Mouse (Mus musculus): ENCODE data around the gene Ctdsp2. TPM values are rescaled to one million over a fixed set of nuclear protein-coding genes. Genes with fewer than 3 reads are reported as not detected.

Ctdsp2 gene
- polyA plus RNA-seq, 1 experiment from 2014 or later: 22.9 TPM

DNA sequence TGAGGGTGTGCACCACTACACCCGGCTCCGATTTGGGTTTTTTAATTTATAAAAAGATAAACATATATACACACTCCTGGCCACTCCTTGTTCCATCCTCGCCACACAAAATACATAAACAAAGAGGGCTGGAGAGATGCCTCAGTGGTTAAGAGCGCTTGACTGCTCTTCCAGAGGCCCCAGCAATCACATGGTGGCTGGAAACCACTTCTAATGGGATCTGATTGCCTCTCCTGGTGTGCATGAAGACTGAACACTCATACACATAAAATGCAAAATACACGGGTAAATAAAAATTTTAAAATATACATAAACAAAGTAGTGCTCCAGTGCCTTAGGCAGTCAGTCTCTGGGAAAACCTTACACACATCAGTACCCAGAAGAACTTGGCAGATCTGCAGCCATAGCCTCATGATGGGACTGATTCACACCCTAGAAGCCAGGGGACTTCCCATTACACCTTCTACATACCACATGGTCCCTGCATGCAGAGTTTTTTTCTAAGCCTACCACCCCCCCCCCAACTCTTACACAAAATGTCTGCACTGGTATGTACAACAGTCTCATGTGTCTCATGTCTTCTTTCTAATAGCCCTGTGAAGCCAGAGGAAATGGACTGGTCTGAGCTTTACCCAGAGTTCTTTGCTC, 64.1 kb downstream of the Ctdsp2 start:
- peaks cover 12% of the 10 kb centered on the region for H3K4me1 ChIP-seq (replicated peaks; ENCODE audit: control insufficient read depth, insufficient read depth, low read length)
- WGBS: 19% methylated on average over 5 of the region's 5 CpGs
- H3K9me3 ChIP-seq (ENCODE audit: control insufficient read depth, low read length): no peaks in the 10 kb centered on the region
- no peak for ATAC-seq
- peaks cover 5% of the 10 kb centered on the region; the same call in 1 of the 2 replicates for H3K27me3 ChIP-seq (replicated peaks; ENCODE audit: control insufficient read depth, insufficient read depth, low read length)
- H3K4me2 ChIP-seq (ENCODE audit: low read length): peak overlapping the region; percentile 97
- H3K27ac ChIP-seq (ENCODE audit: low read length): no peak overlapping the region
- H3K36me3 ChIP-seq (ENCODE audit: control insufficient read depth, insufficient read depth): no peaks in the 10 kb centered on the region
- peak overlapping the region; percentile 64 for H3K4me3 ChIP-seq (replicated peaks; ENCODE audit: low read length)
- H3K9ac ChIP-seq (replicated peaks; ENCODE audit: low read depth, low read length): peak overlapping the region; percentile 71; the same call in 1 of the 2 replicates

DNA sequence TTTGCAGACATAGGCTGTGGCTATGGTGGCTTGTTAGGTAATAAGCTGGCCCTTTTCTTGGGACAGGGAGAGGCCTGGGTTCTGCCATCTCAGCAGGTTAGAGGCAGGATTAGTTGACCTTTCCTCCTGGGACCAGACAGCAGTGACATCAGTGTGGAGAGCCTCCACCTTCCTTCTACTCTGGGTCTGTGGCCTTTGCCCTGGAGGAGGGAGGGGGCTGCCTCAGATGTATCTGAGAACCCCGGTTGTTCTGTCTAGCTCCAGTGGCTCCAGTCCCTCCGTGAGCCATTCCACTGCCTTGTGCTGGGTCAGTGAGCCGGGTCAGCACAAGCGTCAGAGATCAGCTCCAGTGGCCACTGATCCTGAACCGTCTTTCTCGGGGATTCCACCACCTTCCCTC, 64.7 kb downstream of the Ctdsp2 start:
- Histone ChIP-seq H3K27ac (ENCODE audit: low read length) (no peak overlapping the region), H3K9ac (replicated peaks; ENCODE audit: low read depth, low read length) (no peak overlapping the region), H3K9me3 (ENCODE audit: control insufficient read depth, low read length) (no peaks in the 10 kb centered on the region), H3K4me1 (replicated peaks; ENCODE audit: control insufficient read depth, insufficient read depth, low read length) (peaks cover 12% of the 10 kb centered on the region), H3K4me3 (replicated peaks; ENCODE audit: low read length) (no peak overlapping the region), H3K27me3 (replicated peaks; ENCODE audit: control insufficient read depth, insufficient read depth, low read length) (peaks cover 11% of the 10 kb centered on the region; the same call in 1 of the 2 replicates), H3K4me2 (ENCODE audit: low read length) (no peak overlapping the region), H3K36me3 (ENCODE audit: control insufficient read depth, insufficient read depth) (no peaks in the 10 kb centered on the region)
- 88% methylated on average over 6 of the region's 6 CpGs for WGBS
- no peak for ATAC-seq

DNA sequence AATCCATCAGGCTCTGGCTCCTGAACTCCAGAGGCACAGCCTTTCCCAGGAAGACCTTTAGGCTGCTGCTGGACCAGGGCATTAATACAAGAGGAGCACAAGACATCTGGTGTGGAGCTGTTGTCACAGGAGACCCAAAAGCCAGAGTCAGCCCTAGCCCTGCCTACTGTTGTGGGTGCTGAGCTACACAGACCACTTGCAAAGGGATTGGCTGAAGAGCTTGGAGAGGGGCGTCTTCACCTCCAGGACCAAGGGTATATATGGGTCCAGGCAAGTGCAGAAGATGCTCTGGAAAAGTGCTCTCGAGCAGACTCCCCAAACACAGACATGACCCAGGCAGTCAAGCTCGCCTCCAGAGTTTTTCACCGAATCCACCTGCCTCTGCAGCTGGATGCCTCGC, 69.4 kb downstream of the Ctdsp2 start, which contains the start of gene Cyp27b1:
Gene Cyp27b1, plus strand, starts transcription at position 297 of the 400 bp plus-strand sequence.
- 17% methylated on average over 5 of the region's 5 CpGs for WGBS

DNA sequence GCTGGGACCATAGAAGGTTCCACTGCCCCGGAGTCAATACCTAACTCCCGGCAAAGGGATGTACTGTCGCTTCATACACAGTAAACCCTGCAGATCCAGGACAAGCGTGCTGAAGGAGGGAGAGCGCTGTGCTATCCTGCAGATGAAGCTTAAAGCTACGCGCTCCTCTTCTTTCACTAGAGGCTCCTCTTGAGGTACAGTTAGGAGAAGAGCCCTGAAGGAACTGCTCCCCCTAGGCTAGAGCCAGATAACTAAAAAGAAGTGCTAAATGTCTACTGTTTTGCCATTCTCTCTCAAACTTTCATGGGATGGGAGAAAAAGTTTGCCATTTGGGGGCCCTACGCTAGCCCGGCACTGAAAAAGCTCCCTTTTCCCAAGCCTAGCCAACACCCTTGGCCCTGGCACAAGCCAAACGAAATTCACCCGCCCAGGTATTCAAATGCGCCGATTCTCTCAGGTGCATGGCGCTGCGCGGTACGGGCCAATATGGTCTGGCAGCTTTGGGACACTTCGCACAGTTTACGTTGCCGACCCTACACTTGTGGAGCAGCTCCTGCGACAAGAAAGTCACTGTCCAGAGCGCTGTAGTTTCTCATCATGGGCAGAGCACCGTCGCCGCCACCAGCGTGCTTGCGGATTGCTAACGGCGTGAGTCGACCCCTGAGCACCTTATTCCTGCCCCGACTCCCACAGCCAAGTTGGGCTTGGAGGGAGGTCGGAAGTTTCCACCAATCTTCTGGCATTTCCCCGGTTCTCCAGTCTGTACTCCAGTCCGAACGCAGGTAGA, 70.3 kb downstream of the Ctdsp2 start:
- ATAC-seq: no peak

More for the DNA sequence above, 69.4 kb downstream of the Ctdsp2 start, which contains the start of gene Cyp27b1:
- Histone ChIP-seq H3K4me2 (ENCODE audit: low read length) (no peak within 1 kb of the TSS), H3K9ac (replicated peaks; ENCODE audit: low read depth, low read length) (no peak within 1 kb of the TSS), H3K36me3 (ENCODE audit: control insufficient read depth, insufficient read depth) (no peaks in the 10 kb centered on the region), H3K4me3 (replicated peaks; ENCODE audit: low read length) (no peak within 1 kb of the TSS), H3K27ac (ENCODE audit: low read length) (no peak within 1 kb of the TSS), H3K27me3 (replicated peaks; ENCODE audit: control insufficient read depth, insufficient read depth, low read length) (peaks cover 38% of the 10 kb centered on the region), H3K4me1 (replicated peaks; ENCODE audit: control insufficient read depth, insufficient read depth, low read length) (peaks cover 4% of the 10 kb centered on the region; the same call in 1 of the 2 replicates), H3K9me3 (ENCODE audit: control insufficient read depth, low read length) (no peaks in the 10 kb centered on the region)
- no peak for ATAC-seq

More for the DNA sequence above, 70.3 kb downstream of the Ctdsp2 start:
- WGBS: 5% methylated on average over 35 of the region's 35 CpGs
- Histone ChIP-seq H3K27ac (ENCODE audit: low read length) (no peak overlapping the region), H3K4me2 (ENCODE audit: low read length) (no peak overlapping the region), H3K4me3 (replicated peaks; ENCODE audit: low read length) (no peak overlapping the region), H3K9ac (replicated peaks; ENCODE audit: low read depth, low read length) (no peak overlapping the region), H3K36me3 (ENCODE audit: control insufficient read depth, insufficient read depth) (no peaks in the 10 kb centered on the region), H3K4me1 (replicated peaks; ENCODE audit: control insufficient read depth, insufficient read depth, low read length) (0 out of 2 replicates have a peak, but pooled peaks cover 4% of the 10 kb centered on the region), H3K27me3 (replicated peaks; ENCODE audit: control insufficient read depth, insufficient read depth, low read length) (peaks cover 38% of the 10 kb centered on the region), H3K9me3 (ENCODE audit: control insufficient read depth, low read length) (no peaks in the 10 kb centered on the region)

MicroRNA genes within 50 kb of the gene (microRNA counts, 519-probe panel; counts per million panel counts)
- 2,419 counts per million, percentile 57 among the panel's probes with 10 or more counts for microRNA mmu-miR-26a
- not detected for microRNA mmu-miR-546

Small RNAs within 50 kb of the gene (microRNA-seq; reads per million reads assigned to microRNA genes)
- gene Mir26a-2 (41.2 reads per million, percentile 41 among the genes with 10 or more reads in this experiment), gene Mir546 (not detected)

Other genes starting within 250 kb of the Ctdsp2 start
- 10.0 and 10.5 TPM in 2 replicates for gene Atp23, start 77.4 kb upstream of the Ctdsp2 start, polyA plus RNA-seq (2015; fragmentation: Nextera tagmentation; extraction: Ambion mirVana)
- 0.15 and 0.40 TPM in 2 replicates for gene Avil, start 22.0 kb downstream of the Ctdsp2 start, polyA plus RNA-seq (2015; fragmentation: Nextera tagmentation; extraction: Ambion mirVana)
- 60.8 and 66.0 TPM in 2 replicates for gene Tsfm, start 52.1 kb downstream of the Ctdsp2 start, polyA plus RNA-seq (2015; fragmentation: Nextera tagmentation; extraction: Ambion mirVana)
- gene Mettl1, start 62.7 kb downstream of the Ctdsp2 start, polyA plus RNA-seq (2015; fragmentation: Nextera tagmentation; extraction: Ambion mirVana): 20.1 and 23.0 TPM in 2 replicates
- 0.11 and 0.18 TPM in 2 replicates for gene Eef1akmt3, start 62.8 kb downstream of the Ctdsp2 start, polyA plus RNA-seq (2015; fragmentation: Nextera tagmentation; extraction: Ambion mirVana)
- 0.20 and 0.26 TPM in 2 replicates for gene Cyp27b1, start 69.5 kb downstream of the Ctdsp2 start, polyA plus RNA-seq (2015; fragmentation: Nextera tagmentation; extraction: Ambion mirVana)
- gene March9, start 81.5 kb downstream of the Ctdsp2 start, polyA plus RNA-seq (2015; fragmentation: Nextera tagmentation; extraction: Ambion mirVana): 5.3 and 6.6 TPM in 2 replicates
- 1,494 and 1,664 TPM in 2 replicates for gene Cdk4, start 84.8 kb downstream of the Ctdsp2 start, polyA plus RNA-seq (2015; fragmentation: Nextera tagmentation; extraction: Ambion mirVana)
- 119 and 120 TPM in 2 replicates for gene Tspan31, start 91.5 kb downstream of the Ctdsp2 start, polyA plus RNA-seq (2015; fragmentation: Nextera tagmentation; extraction: Ambion mirVana)
- gene Agap2, start 96.6 kb downstream of the Ctdsp2 start, polyA plus RNA-seq (2015; fragmentation: Nextera tagmentation; extraction: Ambion mirVana): 2.2 and 4.7 TPM in 2 replicates
- gene Os9, start 142.4 kb downstream of the Ctdsp2 start, polyA plus RNA-seq (2015; fragmentation: Nextera tagmentation; extraction: Ambion mirVana): 125 and 126 TPM in 2 replicates
- gene B4galnt1, start 186.5 kb downstream of the Ctdsp2 start, polyA plus RNA-seq (2015; fragmentation: Nextera tagmentation; extraction: Ambion mirVana): 41.5 and 45.8 TPM in 2 replicates
- 1.0 and 1.6 TPM in 2 replicates for gene Slc26a10, start 201.9 kb downstream of the Ctdsp2 start, polyA plus RNA-seq (2015; fragmentation: Nextera tagmentation; extraction: Ambion mirVana)
- gene Arhgef25, start 211.4 kb downstream of the Ctdsp2 start, polyA plus RNA-seq (2015; fragmentation: Nextera tagmentation; extraction: Ambion mirVana): 32.3 and 33.0 TPM in 2 replicates
- 179 and 224 TPM in 2 replicates for gene Dtx3, start 217.0 kb downstream of the Ctdsp2 start, polyA plus RNA-seq (2015; fragmentation: Nextera tagmentation; extraction: Ambion mirVana)
- gene Pip4k2c, start 232.9 kb downstream of the Ctdsp2 start, polyA plus RNA-seq (2015; fragmentation: Nextera tagmentation; extraction: Ambion mirVana): 26.7 and 28.4 TPM in 2 replicates